Mouse (Mus musculus) megakaryocyte, embryonic 14.5 days (primary cell): ENCODE measurements around the gene Cabp2.

Experiments
- FLI1 ChIP-seq: IDR thresholded peaks from 2 replicates; pipeline ENCODE4 v1.6.1; 2012; ENCODE audit warnings: low read length, inconsistent platforms, mixed read lengths
- GATA1 ChIP-seq: IDR thresholded peaks from 3 replicates; pipeline ENCODE4 v1.6.1; 2012; ENCODE audit warnings: mixed read lengths, low read length, inconsistent platforms, borderline replicate concordance

DNA sequence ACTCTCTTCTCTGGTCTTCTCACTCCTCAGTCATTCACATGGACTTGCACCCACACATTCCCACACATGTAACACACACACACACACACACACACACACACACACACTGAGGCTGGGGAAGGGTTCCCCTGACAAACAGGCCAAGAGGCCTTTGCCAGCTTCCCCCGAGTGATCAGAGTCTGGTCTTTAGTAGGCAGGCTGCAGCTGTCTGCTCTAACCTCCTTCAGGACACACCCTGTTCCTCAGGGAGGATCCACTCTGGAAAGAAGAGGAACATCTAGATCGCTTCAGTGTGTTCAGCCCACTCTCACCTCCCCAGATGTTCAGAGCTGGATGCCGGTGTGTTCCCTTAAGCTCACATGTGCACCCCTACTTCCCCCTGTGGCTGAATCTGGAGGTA, 13.0 kb downstream of the Cabp2 start:
- no peak for TF ChIP-seq GATA1
- no peak for TF ChIP-seq FLI1
